Mouse (Mus musculus): ENCODE data around the gene Cfap43. TPM values are rescaled to one million over a fixed set of nuclear protein-coding genes. Genes with fewer than 3 reads are reported as not detected.

Cfap43 gene
- polyA plus RNA-seq, 1 experiment from 2014 or later: 1.7 TPM

- Histone ChIP-seq H3K4me3 (no peak overlapping the region), H3K9me3 (replicated peaks) (no peaks in the 10 kb centered on the region), H3K27ac (no peak overlapping the region; the same call in 1 of the 2 replicates), H3K9ac (no peak overlapping the region), H3K27me3 (no peaks in the 10 kb centered on the region), H3K36me3 (no peaks in the 10 kb centered on the region), H3K4me1 (peaks cover 7% of the 10 kb centered on the region; the same call in 1 of the 2 replicates), H3K4me2 (replicated peaks) (no peak overlapping the region)
- WGBS: 23% methylated on average over 7 of the region's 7 CpGs
- no peak for ATAC-seq (ENCODE audit: low FRiP score)
These were observed 122.4 kb downstream of the Cfap43 start for GRCm38 (mm10) chr19:47796699-47797098.

- no peaks in the 10 kb centered on the region for H3K36me3 ChIP-seq
- no peak overlapping the region for H3K27ac ChIP-seq
- peaks cover 7% of the 10 kb centered on the region; the same call in 1 of the 2 replicates for H3K4me1 ChIP-seq
- H3K4me3 ChIP-seq: no peak overlapping the region
- no peak overlapping the region for H3K9ac ChIP-seq
- no peak overlapping the region for H3K4me2 ChIP-seq (replicated peaks)
- 40% methylated on average over 15 of the region's 15 CpGs for WGBS
- no peaks in the 10 kb centered on the region for H3K9me3 ChIP-seq (replicated peaks)
- no peaks in the 10 kb centered on the region for H3K27me3 ChIP-seq
- no peak for ATAC-seq (ENCODE audit: low FRiP score)
These were observed 123.9 kb downstream of the Cfap43 start for GRCm38 (mm10) chr19:47795009-47795728.

GRCm38 (mm10) chr19:47794331-47794730 lies 124.8 kb downstream of the Cfap43 start:
- Histone ChIP-seq H3K9ac (no peak overlapping the region), H3K4me1 (peaks cover 7% of the 10 kb centered on the region; the same call in 1 of the 2 replicates), H3K9me3 (replicated peaks) (no peaks in the 10 kb centered on the region), H3K27ac (no peak overlapping the region), H3K36me3 (no peaks in the 10 kb centered on the region), H3K4me3 (no peak overlapping the region), H3K4me2 (replicated peaks) (no peak overlapping the region), H3K27me3 (no peaks in the 10 kb centered on the region)
- 4% methylated on average over 4 of the region's 5 CpGs for WGBS
- no peak for ATAC-seq (ENCODE audit: low FRiP score)

- H3K9me3 ChIP-seq (replicated peaks): no peaks in the 10 kb centered on the region
- H3K36me3 ChIP-seq: no peaks in the 10 kb centered on the region
- no peak overlapping the region for H3K9ac ChIP-seq
- H3K27ac ChIP-seq: no peak overlapping the region
- H3K27me3 ChIP-seq: no peaks in the 10 kb centered on the region
- 0 out of 2 replicates have a peak, but pooled peaks cover 4% of the 10 kb centered on the region for H3K4me1 ChIP-seq
- no peak for ATAC-seq (ENCODE audit: low FRiP score)
- no peak overlapping the region for H3K4me2 ChIP-seq (replicated peaks)
- H3K4me3 ChIP-seq: no peak overlapping the region
- WGBS: 93% methylated on average over 11 of the region's 11 CpGs
These were observed 128.6 kb downstream of the Cfap43 start for GRCm38 (mm10) chr19:47790316-47791020.

- H3K4me3 ChIP-seq: no peak overlapping the region
- no peak for ATAC-seq (ENCODE audit: low FRiP score)
- WGBS: 95% methylated on average over 6 of the region's 6 CpGs
These were observed 135.2 kb downstream of the Cfap43 start for GRCm38 (mm10) chr19:47783898-47784297.

GRCm38 (mm10) chr19:47780972-47781371 lies 138.1 kb downstream of the Cfap43 start:
- Histone ChIP-seq H3K4me3 (no peak overlapping the region), H3K27ac (no peak overlapping the region), H3K36me3 (no peaks in the 10 kb centered on the region), H3K9ac (no peak overlapping the region), H3K4me1 (no peaks in the 10 kb centered on the region), H3K4me2 (replicated peaks) (no peak overlapping the region), H3K27me3 (no peaks in the 10 kb centered on the region), H3K9me3 (replicated peaks) (no peaks in the 10 kb centered on the region)
- 73% methylated on average over 11 of the region's 11 CpGs for WGBS
- no peak for ATAC-seq (ENCODE audit: low FRiP score)

More at GRCm38 (mm10) chr19:47783898-47784297, 135.2 kb downstream of the Cfap43 start:
- no peaks in the 10 kb centered on the region for H3K36me3 ChIP-seq
- H3K9ac ChIP-seq: no peak overlapping the region
- H3K27ac ChIP-seq: no peak overlapping the region
- H3K27me3 ChIP-seq: no peaks in the 10 kb centered on the region
- no peak overlapping the region for H3K4me2 ChIP-seq (replicated peaks)
- H3K4me1 ChIP-seq: no peaks in the 10 kb centered on the region
- no peaks in the 10 kb centered on the region for H3K9me3 ChIP-seq (replicated peaks)

GRCm38 (mm10) chr19:47780145-47780544 lies 138.9 kb downstream of the Cfap43 start:
- WGBS: 85% methylated on average over 7 of the region's 7 CpGs
- Histone ChIP-seq H3K9ac (no peak overlapping the region), H3K9me3 (replicated peaks) (no peaks in the 10 kb centered on the region), H3K36me3 (no peaks in the 10 kb centered on the region), H3K27ac (no peak overlapping the region), H3K4me1 (no peaks in the 10 kb centered on the region), H3K4me3 (no peak overlapping the region), H3K4me2 (replicated peaks) (no peak overlapping the region), H3K27me3 (no peaks in the 10 kb centered on the region)
- no peak for ATAC-seq (ENCODE audit: low FRiP score)

- Histone ChIP-seq H3K9me3 (replicated peaks) (no peaks in the 10 kb centered on the region), H3K9ac (no peak overlapping the region), H3K27me3 (no peaks in the 10 kb centered on the region), H3K4me3 (no peak overlapping the region), H3K4me1 (no peaks in the 10 kb centered on the region), H3K4me2 (replicated peaks) (no peak overlapping the region), H3K36me3 (no peaks in the 10 kb centered on the region), H3K27ac (no peak overlapping the region)
- no peak for ATAC-seq (ENCODE audit: low FRiP score)
- WGBS: 78% methylated on average over 6 of the region's 6 CpGs
These were observed 141.2 kb downstream of the Cfap43 start for GRCm38 (mm10) chr19:47777847-47778246.

GRCm38 (mm10) chr19:47755625-47756024 lies 163.5 kb downstream of the Cfap43 start:
- no peak overlapping the region for H3K4me3 ChIP-seq
- ATAC-seq (ENCODE audit: low FRiP score): no peak
- no peak overlapping the region for H3K27ac ChIP-seq
- no peaks in the 10 kb centered on the region for H3K36me3 ChIP-seq
- H3K4me2 ChIP-seq (replicated peaks): no peak overlapping the region
- H3K9ac ChIP-seq: no peak overlapping the region
- WGBS: 76% methylated on average over 19 of the region's 19 CpGs
- H3K27me3 ChIP-seq: no peaks in the 10 kb centered on the region
- H3K4me1 ChIP-seq: no peaks in the 10 kb centered on the region
- no peaks in the 10 kb centered on the region for H3K9me3 ChIP-seq (replicated peaks)

- Histone ChIP-seq H3K9me3 (replicated peaks) (no peaks in the 10 kb centered on the region), H3K27ac (no peak overlapping the region), H3K4me1 (no peaks in the 10 kb centered on the region), H3K9ac (no peak overlapping the region), H3K27me3 (no peaks in the 10 kb centered on the region), H3K4me3 (no peak overlapping the region), H3K4me2 (replicated peaks) (no peak overlapping the region), H3K36me3 (no peaks in the 10 kb centered on the region)
- WGBS: 91% methylated on average over 9 of the region's 9 CpGs
- ATAC-seq (ENCODE audit: low FRiP score): no peak
These were observed 164.2 kb downstream of the Cfap43 start for GRCm38 (mm10) chr19:47754931-47755330.

GRCm38 (mm10) chr19:47753921-47754320 lies 165.2 kb downstream of the Cfap43 start:
- H3K36me3 ChIP-seq: no peaks in the 10 kb centered on the region
- H3K4me3 ChIP-seq: no peak overlapping the region
- 99% methylated on average over 4 of the region's 4 CpGs for WGBS
- no peaks in the 10 kb centered on the region for H3K4me1 ChIP-seq
- no peaks in the 10 kb centered on the region for H3K9me3 ChIP-seq (replicated peaks)
- no peak overlapping the region for H3K27ac ChIP-seq
- H3K27me3 ChIP-seq: no peaks in the 10 kb centered on the region
- no peak overlapping the region for H3K4me2 ChIP-seq (replicated peaks)
- ATAC-seq (ENCODE audit: low FRiP score): no peak
- H3K9ac ChIP-seq: no peak overlapping the region

GRCm38 (mm10) chr19:47752456-47752855 lies 166.6 kb downstream of the Cfap43 start:
- WGBS: 94% methylated on average over 9 of the region's 9 CpGs
- no peak overlapping the region for H3K27ac ChIP-seq
- H3K4me3 ChIP-seq: no peak overlapping the region
- H3K36me3 ChIP-seq: no peaks in the 10 kb centered on the region
- H3K4me2 ChIP-seq (replicated peaks): no peak overlapping the region
- no peaks in the 10 kb centered on the region for H3K9me3 ChIP-seq (replicated peaks)
- no peak overlapping the region for H3K9ac ChIP-seq
- ATAC-seq (ENCODE audit: low FRiP score): no peak
- H3K4me1 ChIP-seq: no peaks in the 10 kb centered on the region
- no peaks in the 10 kb centered on the region for H3K27me3 ChIP-seq

Measured in hindbrain, embryonic 12.5 days (tissue).